Mouse (Mus musculus) midbrain, embryonic 14.5 days (tissue): ENCODE measurements around the gene Lamc3. TPM values are rescaled to one million over a fixed set of nuclear protein-coding genes. Genes with fewer than 3 reads are reported as not detected.
A peak's percentile ranks its signal among the peaks of the same experiment; 100 is the strongest.

ENCODE experiments used
- ATAC-seq: fragments of 200-750 bp; cut with Nextera tagmentation; 2 replicates; pipeline ENCODE4 v1.8.0; 2017; ENCODE audit warnings: moderate number of reproducible peaks, moderate library complexity; ENCODE audit not compliant: low FRiP score, low TSS enrichment
- DNase-seq: peaks from one replicate; pipeline ENCODE4 v3.0.0-alpha.2; 2015
- H3K27ac ChIP-seq: fragments of 300-500 bp; sonication (generic); replicated peaks from 2 replicates; pipeline ENCODE4 v1.5.1; 2014; ENCODE audit warnings: mild to moderate bottlenecking, low read depth, low read length, moderate library complexity
- H3K27me3 ChIP-seq: fragments of 300-500 bp; sonication (generic); 2 replicates; pipeline ENCODE4 v1.6.1; 2014; ENCODE audit warnings: low read length, control low read depth, mixed read lengths; ENCODE audit not compliant: control insufficient read depth, insufficient read depth
- H3K36me3 ChIP-seq: fragments of 300-500 bp; sonication (generic); 2 replicates; pipeline ENCODE4 v1.6.1; 2014; ENCODE audit warnings: low read length, control low read depth; ENCODE audit not compliant: control insufficient read depth, insufficient read depth
- H3K4me1 ChIP-seq: fragments of 300-500 bp; sonication (generic); 2 replicates; pipeline ENCODE4 v1.6.1; 2014; ENCODE audit warnings: mild to moderate bottlenecking, antibody characterized with exemption, low read length, control low read depth; ENCODE audit not compliant: control insufficient read depth, insufficient read depth
- H3K4me2 ChIP-seq: fragments of 300-500 bp; sonication (generic); 2 replicates; pipeline ENCODE4 v1.6.1; 2014; ENCODE audit warnings: mild to moderate bottlenecking, low read length, moderate library complexity
- H3K4me3 ChIP-seq: fragments of 300-500 bp; sonication (generic); replicated peaks from 2 replicates; pipeline ENCODE4 v1.5.1; 2014; ENCODE audit warnings: low read depth, low read length
- H3K9ac ChIP-seq: fragments of 300-500 bp; sonication (generic); replicated peaks from 2 replicates; pipeline ENCODE4 v1.6.1; 2014; ENCODE audit warnings: mild to moderate bottlenecking, low read length, moderate library complexity
- H3K9me3 ChIP-seq: fragments of 300-500 bp; sonication (generic); 2 replicates; pipeline ENCODE4 v1.6.1; 2016; ENCODE audit warnings: low read length, control low read depth, mixed read lengths; ENCODE audit not compliant: control insufficient read depth
- WGBS: fragments of 180-500 bp; shearing (Covaris S2); extraction: QIAGEN DNeasy Blood & Tissue Kit; methylation state at CpG from one replicate; pipeline ENCODE4 v1.1.7; 2014; 5-methylcytosine and 5-hydroxymethylcytosine counted together
- polyA plus RNA-seq: library from polyadenylated mRNA; unstranded; fragments of >200 nt; fragmentation: Nextera tagmentation; extraction: Ambion mirVana; gene quantifications from 2 replicates; pipeline ENCODE4 v1.2.1, GENCODE M21; 2014

The Lamc3 gene
- polyA plus RNA-seq, 1 experiment from 2014 or later: 6.6 TPM

DNA sequence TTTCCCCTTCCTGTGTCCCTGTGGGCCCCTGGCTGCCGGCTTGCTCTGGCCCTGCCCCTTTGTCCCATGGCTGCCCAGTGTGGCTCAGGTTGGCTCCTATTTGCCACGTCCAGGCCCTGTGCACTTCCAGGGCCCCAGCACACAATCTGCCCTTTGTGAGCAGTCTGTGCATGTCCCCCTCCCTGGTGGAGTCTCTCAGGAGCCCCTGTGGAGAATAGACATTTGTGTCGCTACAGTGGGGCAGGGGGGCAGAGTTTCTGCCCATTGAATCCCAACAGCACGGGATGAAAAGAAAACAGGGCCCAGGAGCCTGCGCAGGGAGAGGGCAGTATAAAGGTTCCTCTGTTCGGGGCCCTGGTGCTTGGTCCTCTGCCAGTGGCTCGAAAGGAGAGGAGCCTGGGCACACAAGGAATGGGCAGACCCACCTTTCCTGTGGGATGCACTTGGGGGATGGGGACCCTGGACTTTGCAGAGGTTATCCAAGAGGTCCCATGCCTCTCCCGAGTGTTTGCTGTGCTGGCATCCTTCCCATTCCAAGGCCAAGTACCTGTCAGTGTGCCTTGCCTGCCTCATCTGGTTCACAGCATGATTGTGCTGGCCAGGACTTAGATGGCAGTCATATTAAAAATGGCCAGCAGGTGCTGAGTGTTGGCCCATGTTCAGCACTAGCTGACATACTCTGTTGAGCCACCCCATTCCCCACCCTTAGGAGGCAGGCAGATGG, 75.6 kb downstream of the Lamc3 start:
- Histone ChIP-seq H3K9me3 (no peaks in the 10 kb centered on the region), H3K4me1 (no peaks in the 10 kb centered on the region), H3K27me3 (no peaks in the 10 kb centered on the region), H3K4me3 (no peak overlapping the region), H3K9ac (no peak overlapping the region), H3K36me3 (no peaks in the 10 kb centered on the region), H3K4me2 (no peak overlapping the region), H3K27ac (peak overlapping the region; percentile 75)
- ATAC-seq (peak; percentile 89), DNase-seq (peak; percentile 67)
- 46% methylated on average over 8 of the region's 8 CpGs for WGBS

DNA sequence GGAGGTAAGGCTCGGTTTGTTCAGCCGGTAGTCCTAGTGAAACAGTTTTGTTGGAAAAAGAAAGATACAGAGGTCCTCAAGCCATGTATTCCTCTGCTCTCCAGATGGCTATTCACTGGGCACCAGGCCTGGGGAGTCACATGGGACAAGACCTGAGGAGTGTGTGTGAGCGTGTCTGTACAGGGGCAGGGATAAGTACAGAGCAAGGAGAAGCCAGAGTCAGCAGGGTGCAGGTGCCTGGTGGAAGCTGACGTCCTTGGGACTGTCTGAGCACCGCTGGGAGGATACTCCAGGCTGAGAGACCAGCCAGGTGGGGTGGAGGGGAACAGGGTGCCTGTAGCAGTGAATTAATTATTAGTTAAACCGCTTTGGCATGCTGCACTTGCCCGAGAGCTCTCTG, 76.4 kb downstream of the Lamc3 start:
- Histone ChIP-seq H3K9ac (no peak overlapping the region), H3K4me3 (no peak overlapping the region), H3K4me1 (no peaks in the 10 kb centered on the region), H3K36me3 (no peaks in the 10 kb centered on the region), H3K9me3 (no peaks in the 10 kb centered on the region), H3K27ac (peak overlapping the region; percentile 49), H3K27me3 (no peaks in the 10 kb centered on the region), H3K4me2 (no peak overlapping the region)
- DNase-seq: no peak
- 82% methylated on average over 7 of the region's 7 CpGs for WGBS
- no peak for ATAC-seq

DNA sequence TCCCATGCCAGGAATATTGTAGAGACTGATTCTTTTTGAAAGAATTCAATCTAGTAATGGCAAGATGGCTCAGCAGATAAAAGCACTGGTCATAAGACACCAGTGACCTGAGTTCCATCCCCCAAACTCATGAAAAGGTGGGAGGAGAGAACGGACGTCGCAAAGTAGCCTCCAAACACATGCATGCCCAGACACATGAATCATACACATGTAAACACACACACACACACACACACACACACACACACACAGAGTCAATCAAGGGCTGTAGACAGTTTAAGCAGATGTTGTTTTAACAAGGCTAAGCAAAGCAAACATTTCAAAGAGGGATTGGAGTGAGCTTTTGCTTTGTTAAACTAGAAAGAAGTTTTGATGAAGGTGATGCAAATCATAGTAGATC, 77.1 kb downstream of the Lamc3 start:
- ATAC-seq: no peak
- Histone ChIP-seq H3K9me3 (no peaks in the 10 kb centered on the region), H3K27me3 (no peaks in the 10 kb centered on the region), H3K36me3 (no peaks in the 10 kb centered on the region), H3K9ac (no peak overlapping the region), H3K4me2 (no peak overlapping the region), H3K4me3 (no peak overlapping the region), H3K27ac (no peak overlapping the region; the same call in 1 of the 2 replicates), H3K4me1 (no peaks in the 10 kb centered on the region)
- DNase-seq: no peak
- WGBS: 92% methylated on average over 3 of the region's 3 CpGs

DNA sequence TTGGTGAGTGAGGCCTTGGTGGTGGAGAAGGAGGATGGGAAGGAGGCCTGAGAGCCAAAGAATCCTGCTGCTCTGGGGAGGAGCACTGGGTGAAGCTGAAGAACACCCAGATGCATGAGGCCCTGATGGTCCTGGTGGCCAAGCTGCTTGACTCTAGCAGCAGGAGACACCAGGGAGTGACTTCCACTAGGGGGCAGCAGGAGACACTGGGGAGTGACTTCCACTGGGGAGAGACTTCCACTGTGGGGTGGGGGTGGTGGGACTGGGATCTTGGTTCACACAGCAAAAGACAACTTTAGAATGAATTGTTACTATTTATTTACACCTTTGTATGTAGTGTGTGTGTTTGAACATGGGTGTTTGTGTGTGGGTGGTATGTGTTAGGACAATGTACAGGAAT, 78.0 kb downstream of the Lamc3 start:
- no peak overlapping the region for H3K4me3 ChIP-seq
- no peaks in the 10 kb centered on the region for H3K27me3 ChIP-seq
- DNase-seq (peak; percentile 33), ATAC-seq (no peak)
- H3K36me3 ChIP-seq: peaks cover 5% of the 10 kb centered on the region; the same call in 1 of the 2 replicates
- no peak overlapping the region for H3K27ac ChIP-seq
- no peak overlapping the region for H3K4me2 ChIP-seq
- no peaks in the 10 kb centered on the region for H3K9me3 ChIP-seq
- no peak overlapping the region for H3K9ac ChIP-seq
- H3K4me1 ChIP-seq: no peaks in the 10 kb centered on the region

DNA sequence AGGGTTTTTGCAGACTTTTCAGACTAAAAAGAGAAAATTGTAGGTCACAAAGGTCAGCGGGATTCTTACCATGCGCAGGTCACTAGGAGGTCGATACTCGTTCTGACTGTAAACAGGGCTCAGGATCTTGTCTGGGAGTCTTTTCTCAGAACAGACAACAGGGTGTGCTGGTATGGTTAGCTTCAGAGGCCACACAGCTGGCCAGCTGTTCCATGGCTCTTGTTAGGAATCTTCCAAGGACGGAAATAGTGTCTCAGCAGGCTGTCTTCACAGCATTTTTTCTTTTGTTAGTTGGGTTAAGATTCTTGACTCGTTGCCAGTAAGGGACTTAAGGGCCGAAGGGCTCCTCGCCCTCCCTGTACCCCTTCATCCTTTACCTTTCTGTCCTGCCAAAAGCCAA, 79.7 kb downstream of the Lamc3 start:
- no peak overlapping the region for H3K4me2 ChIP-seq
- H3K9ac ChIP-seq: no peak overlapping the region
- DNase-seq (no peak), ATAC-seq (no peak)
- no peaks in the 10 kb centered on the region for H3K4me1 ChIP-seq
- no peaks in the 10 kb centered on the region for H3K27me3 ChIP-seq
- 85% methylated on average over 8 of the region's 8 CpGs for WGBS
- H3K27ac ChIP-seq: no peak overlapping the region
- no peak overlapping the region for H3K4me3 ChIP-seq
- H3K9me3 ChIP-seq: no peaks in the 10 kb centered on the region
- H3K36me3 ChIP-seq: peaks cover 16% of the 10 kb centered on the region; the same call in 1 of the 2 replicates

DNA sequence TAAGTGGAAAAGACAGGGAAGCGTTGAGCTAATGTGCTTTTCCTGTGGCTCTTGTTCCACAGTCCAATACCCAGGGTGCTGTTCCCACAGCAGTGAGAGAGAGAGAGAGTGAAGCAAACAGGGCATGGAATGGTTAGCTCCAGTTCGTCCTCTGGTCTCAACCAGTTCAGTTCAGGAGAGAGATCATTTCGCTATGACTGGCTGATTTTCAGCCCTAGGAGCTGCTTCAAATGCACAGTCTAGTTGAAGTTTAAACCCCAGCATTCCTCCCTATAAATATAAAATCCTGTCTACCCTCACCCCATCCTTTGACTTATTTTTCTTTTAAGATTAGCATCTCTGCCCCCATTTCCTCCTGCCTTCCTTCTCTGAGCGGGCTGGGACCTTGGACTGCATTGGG, 85.5 kb downstream of the Lamc3 start:
- 90% methylated on average over 4 of the region's 4 CpGs for WGBS
- Histone ChIP-seq H3K27me3 (no peaks in the 10 kb centered on the region), H3K4me2 (no peak overlapping the region), H3K4me1 (peaks cover 7% of the 10 kb centered on the region), H3K9ac (no peak overlapping the region), H3K9me3 (no peaks in the 10 kb centered on the region), H3K36me3 (peaks cover 32% of the 10 kb centered on the region), H3K27ac (no peak overlapping the region), H3K4me3 (no peak overlapping the region)
- ATAC-seq (no peak), DNase-seq (no peak)

DNA sequence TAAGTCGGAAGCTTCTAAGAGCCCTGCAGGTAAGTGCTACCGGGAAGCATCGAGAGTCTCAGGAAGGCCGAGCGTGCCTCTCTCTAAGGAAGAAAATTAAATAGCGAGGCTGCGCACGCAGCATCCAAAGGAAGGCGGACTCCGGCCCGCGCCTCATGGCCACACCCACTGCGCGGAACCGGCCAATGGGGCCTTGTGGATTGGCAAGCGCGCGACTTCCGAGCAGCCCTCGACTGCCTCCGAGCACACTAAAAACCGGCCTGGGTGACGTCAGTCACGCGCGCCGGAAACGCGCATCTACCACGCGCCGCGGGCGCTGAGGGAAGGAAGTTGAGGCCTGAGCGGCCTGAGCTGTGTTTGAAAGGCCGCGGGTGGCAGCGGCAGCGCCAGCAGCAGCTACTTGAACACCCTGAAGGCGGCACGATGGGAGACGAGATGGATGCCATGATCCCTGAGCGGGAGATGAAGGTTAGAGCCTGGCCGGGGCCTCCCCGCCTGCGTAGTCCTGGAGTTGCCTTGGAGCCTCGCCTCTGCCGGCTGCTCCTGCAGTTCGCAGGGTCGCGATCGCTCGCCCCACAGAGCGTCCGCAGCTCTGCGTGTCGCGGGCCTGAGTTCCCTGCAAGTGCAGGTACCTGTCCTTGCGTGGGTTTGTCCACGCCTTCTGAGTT, 87.2 kb downstream of the Lamc3 start, which contains the start of gene Nup214:
TSS of gene Nup214 (plus strand) at position 296 of the 668 bp plus-strand sequence.
- Histone ChIP-seq H3K4me1 (peaks cover 7% of the 10 kb centered on the region), H3K36me3 (peaks cover 49% of the 10 kb centered on the region), H3K4me3 (peak within 1 kb of the TSS; percentile 92), H3K9ac (peak within 1 kb of the TSS; percentile 90), H3K27me3 (no peaks in the 10 kb centered on the region), H3K4me2 (peak within 1 kb of the TSS; percentile 93), H3K9me3 (no peaks in the 10 kb centered on the region), H3K27ac (peak within 1 kb of the TSS; percentile 79)
- under 1% methylated on average over 60 of the region's 60 CpGs for WGBS
- ATAC-seq (peak; percentile 100), DNase-seq (peak; percentile 100)

DNA sequence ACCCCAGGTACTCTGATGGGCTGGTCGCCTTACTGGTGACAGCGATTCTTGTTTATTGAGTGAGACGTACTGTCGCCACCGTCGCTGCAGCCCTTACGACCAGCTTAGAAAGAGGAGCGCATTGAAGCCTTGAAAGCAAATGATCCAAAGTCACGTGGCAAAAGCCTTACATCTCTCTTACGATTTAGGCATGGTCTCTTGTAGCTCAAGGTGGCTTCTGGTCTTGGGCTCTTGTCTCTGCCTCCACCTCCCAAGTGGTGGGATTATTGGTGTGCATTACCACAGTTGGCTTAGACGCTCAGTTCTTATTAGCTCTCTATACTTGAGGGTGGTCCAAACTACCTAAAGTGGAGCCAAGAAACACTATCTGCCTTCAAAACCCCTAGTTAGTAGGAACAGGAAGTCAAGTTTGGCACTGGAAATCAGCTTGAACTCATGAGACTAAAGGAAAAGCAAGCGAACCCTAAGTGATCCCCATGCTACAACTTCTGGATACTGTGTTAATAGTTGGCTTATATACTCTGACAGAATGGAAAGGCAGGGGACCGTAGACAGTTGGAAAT, 87.8 kb downstream of the Lamc3 start:
- ATAC-seq (no peak), DNase-seq (no peak)
- Histone ChIP-seq H3K4me3 (peak overlapping the region; percentile 92), H3K36me3 (peaks cover 49% of the 10 kb centered on the region), H3K9ac (peak overlapping the region; percentile 90), H3K4me2 (peak overlapping the region; percentile 93), H3K27ac (peak overlapping the region; percentile 79; the same call in 1 of the 2 replicates), H3K27me3 (no peaks in the 10 kb centered on the region), H3K4me1 (peaks cover 7% of the 10 kb centered on the region), H3K9me3 (no peaks in the 10 kb centered on the region)
- WGBS: 11% methylated on average over 13 of the region's 13 CpGs
